Mouse (Mus musculus) cerebellum, adult 11 months (tissue): Measurements from ENCODE around the gene Cluh.
A peak's percentile ranks its signal among the peaks of the same experiment; 100 is the strongest.

Source experiments
- DNase-seq: peaks from one replicate; pipeline ENCODE4 v3.0.0; 2022

The Cluh gene

DNA sequence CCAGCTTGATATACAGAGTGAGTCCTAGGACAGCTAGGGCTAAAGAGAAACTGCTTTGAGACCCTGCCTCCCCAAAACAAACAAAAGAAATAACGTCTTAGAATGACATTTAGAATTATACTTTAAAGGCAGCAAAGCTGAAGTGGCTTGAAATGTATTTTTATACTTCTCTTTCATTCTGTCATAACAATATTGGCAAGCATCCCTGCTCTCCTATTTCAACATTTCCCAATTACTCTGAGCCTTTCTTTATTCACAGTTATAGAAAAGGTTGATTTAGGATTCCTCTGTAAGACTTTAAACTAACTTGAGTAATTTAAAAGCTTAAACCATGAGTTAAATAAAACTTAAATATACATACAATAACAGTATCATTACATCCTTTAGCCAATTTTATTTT is 42.9 kb downstream of the Cluh start:
- no peak for DNase-seq

DNA sequence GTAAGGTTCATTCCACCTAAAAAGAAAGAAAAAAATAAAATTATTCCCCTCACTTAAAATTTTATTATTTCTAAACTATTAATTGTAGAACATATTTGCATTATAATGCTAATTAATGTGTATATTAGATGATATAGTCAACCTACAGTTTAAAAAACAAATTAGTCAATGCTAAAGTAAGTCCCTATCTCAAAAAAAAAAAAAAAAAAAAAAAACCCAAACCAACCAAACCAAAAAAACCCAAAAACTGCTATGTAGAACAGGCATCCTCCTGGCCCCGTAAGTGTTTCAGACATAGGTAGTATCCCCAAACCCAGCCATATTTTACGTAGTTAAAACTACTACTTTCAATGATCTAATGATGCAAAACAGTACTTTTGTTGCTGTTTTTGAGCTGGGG is 50.2 kb downstream of the Cluh start:
- no peak for DNase-seq

DNA sequence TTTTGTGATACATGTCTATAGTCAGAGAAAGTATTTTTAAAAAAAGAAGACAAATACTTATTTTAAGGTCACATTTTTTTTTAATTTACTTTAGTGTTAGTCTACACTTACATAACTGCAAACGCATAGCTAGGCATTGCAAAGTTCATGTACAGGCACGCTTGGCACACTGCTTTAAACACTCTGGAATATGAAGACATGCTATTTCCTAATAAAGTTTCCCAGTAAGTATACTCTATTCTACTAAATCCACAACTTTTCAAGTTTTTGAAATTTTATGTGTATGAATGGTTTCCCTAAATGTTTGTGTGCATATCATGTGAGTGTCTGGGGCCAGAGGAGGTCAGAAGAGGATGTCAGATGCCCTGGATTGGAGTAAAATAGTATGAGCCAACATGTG is 54.8 kb downstream of the Cluh start:
- DNase-seq: no peak

DNA sequence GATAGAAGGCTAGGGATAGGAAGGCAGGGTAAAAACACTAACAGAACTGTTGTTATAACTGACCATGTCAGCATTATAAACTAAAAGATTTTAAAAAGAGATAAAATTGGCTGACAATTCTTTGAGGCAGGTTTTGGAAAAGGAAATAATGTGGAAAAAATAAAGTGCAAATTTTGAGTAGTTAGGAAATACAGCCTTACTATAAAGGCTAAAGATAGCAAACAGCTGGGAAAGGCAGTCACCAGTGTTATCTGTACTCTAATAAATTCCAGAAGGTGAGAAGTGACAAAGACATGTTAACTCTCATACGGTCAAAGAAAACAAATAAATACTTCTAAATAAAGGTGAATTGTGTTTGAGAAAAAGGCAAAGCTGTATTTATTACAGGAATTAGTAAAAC is 59.5 kb downstream of the Cluh start:
- DNase-seq: no peak

DNA sequence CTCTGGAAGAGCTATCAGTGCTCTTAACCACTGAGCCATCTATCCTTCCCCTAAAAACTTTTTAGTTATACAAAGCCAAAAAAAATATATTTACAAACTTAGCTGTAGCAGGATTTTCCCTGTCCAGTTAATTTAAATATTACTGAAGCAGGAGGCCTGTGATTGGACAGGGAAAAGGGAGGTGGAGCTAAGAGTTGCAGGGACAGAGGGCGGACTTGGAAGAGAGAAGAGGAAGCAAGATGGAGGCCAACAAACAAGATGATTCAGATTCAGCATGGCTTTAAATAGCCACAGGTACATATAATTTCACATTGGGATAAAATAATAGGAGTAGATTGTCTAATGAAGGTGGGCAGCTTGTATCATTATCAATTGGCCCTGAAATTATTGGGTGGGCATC is 61.4 kb downstream of the Cluh start:
- no peak for DNase-seq

DNA sequence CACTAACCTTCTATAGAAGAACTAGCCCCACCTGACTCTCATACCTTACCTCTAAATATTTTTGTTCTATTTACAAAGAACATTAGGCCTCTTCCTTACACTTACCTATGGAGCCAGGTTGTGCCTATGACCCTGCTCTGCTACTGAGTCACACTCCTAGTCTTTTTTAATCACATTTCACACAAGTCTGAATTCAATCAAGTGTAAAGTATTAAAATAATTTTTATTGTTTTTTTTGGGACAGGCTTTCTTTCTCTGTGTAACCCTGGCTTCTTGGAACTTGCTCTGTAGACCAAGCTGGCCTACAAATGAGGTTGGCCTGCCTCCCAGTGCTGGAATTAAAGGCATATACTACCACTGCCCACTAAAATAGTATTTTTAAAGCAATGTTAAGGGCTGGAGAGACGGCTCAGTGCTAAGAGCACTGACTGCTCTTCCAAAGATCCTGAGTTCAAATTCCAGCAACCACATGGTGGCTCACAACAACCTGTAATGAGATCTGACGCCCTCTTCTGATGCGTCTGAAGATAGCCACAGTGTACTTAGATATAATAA is 66.8 kb downstream of the Cluh start:
- peak; percentile 19 for DNase-seq
